Mouse (Mus musculus): ENCODE results near the gene Spib. TPM values are rescaled to one million over a fixed set of nuclear protein-coding genes. Genes with fewer than 3 reads are reported as not detected.

The Spib gene
- total RNA-seq, 2 experiments from 2014 or later, result 1.7 to 1.9 TPM

DNA sequence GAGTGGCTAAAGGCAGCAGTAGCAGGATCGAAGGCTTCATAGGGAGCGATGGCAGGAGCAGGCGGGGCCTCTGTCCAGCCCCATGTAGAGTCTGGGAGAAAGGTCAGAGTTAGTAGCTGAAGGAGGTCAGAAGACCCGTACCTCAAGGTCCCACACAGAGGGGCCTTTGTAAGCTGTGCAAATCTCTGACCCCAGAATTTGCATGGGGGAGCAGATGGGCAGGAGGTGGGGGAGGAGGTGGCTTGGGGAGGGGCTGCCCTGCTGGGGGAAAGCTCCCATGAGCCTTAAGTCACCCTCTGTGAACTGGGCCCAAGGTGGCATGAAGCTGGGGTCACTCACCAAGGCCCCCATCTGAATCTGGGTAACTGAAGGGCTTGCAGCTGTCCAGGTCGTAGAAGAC, 2.4 kb downstream of the Spib start:
- no peak for ATAC-seq (replicated peaks; ENCODE audit: low FRiP score, poor library complexity, severe bottlenecking)

DNA sequence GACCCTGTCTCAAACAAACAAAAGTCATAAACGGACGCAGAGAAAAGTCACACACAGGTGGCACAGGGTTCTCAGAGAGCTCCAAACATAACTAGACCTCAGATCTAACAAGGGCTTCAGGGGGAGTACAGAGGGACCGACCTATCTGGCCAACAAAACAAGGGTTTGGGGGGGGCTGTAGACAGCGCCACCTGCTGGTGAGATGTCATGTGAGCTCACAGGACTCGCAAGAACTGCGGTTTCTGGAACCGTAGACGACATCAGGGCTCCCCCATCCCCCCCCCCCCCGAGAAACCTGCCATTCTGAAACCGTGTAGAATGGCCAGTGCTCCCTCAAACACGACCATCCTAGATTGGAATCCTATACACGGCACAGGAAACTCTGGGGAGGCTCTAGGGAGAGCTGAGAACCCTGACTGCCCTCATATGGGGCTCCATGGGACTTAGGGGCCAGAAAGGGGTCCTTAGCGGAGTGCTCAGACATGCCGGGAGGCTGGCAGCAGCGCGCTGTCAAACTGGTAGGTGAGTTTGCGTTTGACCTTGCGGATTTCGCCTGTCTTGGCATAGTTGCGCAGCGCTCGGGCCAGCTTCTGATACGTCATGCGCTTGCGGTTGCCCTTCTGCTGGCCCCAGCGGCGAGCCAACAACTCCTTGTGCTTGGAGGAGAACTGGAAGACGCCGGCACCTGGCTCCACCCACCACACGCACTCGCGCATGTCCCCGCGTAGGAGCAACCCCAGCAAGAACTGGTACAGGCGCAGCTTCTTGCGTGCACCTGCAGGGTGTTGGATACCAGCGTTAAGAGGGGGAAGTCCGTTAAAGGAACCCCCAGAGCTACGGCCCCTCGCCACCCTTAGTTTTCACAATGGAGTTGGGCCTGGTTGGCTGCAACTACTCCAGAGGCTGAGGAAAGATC, 4.1 kb downstream of the Spib start:
- ATAC-seq (replicated peaks; ENCODE audit: low FRiP score, poor library complexity, severe bottlenecking), result no peak

DNA sequence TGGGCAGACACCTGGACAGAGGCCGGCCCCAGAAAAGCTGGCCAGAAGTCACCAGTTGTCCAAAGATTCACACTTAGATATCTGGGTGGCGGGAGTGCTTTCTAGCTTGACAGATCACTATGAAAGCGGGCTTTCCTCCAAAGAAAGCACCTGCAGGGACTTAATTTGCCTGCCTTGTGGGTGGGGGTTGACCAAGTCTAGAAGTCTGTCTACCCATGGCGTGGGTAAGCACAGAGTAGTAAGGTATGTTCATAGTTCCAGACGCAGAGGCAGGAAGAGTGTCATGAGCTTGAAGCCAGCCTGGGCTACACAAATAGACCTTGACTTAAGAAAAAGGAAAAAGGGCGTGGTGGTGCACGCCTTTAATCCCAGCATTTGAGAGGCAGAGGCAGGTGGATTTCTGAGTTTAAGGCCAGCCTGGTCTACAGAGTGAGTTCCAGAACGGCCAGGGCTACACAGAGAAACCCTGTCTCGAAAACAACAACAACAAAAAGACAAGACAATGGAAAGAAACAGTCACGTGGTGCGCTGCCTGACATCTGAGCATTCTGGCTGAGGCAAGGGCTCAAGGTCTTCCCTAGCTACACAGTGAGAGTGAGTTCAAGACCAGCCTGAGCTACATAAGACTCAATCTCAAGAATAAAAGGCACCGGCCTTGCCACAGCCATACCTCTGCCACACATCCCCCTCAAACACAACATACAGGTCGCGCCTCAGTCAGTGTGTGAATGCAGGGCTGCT, 5.3 kb downstream of the Spib start:
- ATAC-seq (replicated peaks; ENCODE audit: low FRiP score, poor library complexity, severe bottlenecking), result no peak

DNA sequence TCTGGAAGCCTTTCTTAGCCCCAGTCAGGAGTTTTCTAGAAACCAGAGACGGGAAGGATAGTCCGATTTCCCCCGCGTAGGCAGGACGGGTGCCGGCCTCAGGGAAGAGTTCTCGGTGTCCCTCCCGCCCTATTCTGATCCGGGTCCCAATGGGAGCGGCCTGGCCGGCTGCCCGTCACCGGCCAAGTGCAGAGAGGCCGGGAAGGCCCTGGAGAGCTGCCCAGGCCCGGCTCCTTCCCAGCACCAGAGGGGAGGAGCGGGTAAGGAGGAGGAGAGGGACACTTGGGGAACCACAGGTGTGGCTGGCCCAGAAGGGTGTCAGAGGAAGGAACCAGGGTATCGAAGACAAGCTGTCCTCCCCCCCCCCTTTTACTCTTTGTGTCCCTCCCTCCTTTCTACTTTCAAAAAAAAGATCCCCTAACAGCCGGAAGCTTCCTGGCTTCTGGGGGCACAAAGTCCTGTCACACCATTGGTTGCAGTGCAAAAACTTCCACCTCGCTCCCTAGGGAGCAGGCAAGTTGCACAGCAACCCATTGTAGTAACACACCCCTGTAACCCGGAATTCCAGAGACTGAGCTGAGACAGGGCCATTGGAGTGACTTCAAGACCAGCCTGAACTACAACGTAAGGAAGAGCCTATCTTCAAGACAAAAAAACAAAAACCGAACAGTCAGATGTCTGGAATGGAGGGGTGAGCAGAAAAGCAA, 6.6 kb downstream of the Spib start:
- no peak for ATAC-seq (replicated peaks; ENCODE audit: low FRiP score, poor library complexity, severe bottlenecking)

DNA sequence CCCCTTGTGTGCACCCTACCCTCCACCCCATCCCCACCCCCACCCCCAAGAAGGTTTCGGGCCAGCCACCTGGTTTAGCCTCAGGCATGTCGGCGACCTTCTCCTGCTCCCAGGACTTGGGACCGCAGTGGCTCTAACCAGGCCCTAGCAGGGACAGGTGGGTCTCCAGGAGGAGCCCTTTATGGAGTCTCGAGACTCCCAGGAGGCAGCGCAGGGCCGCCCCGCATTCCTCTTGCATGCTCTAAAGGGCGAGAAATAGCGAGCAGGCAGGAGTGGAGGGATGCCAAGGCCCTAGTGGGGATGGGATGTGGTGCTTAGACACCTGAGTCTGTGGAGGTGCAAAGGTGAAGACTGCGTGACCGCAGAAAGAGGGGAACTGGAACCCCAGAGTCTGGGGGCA, 7.4 kb downstream of the Spib start, which contains the start of gene Mybpc2:
TSS of gene Mybpc2 (minus strand) at position 155 of the 400 bp plus-strand sequence.
- ATAC-seq (replicated peaks; ENCODE audit: low FRiP score, poor library complexity, severe bottlenecking), result no peak

DNA sequence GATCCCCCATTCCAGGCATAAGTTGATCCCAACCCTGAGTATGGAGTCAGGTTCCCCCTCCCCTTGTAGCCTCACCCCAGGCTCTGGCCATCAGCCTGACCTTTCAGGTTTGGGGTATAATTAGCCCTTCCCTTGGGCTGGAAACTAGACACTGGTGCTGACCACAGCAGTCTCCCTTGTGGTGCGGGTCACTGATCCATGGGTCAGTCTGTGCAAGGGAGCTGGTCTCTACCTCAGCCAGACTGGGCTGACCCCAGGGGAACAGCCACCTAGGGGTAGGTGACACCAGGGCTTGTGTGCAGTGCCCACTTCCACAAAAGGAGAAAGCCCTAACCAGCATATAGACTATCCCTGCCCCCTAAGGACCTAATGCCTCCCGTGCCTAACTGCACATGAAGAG, 8.8 kb downstream of the Spib start:
- no peak for ATAC-seq (replicated peaks; ENCODE audit: low FRiP score, poor library complexity, severe bottlenecking)

DNA sequence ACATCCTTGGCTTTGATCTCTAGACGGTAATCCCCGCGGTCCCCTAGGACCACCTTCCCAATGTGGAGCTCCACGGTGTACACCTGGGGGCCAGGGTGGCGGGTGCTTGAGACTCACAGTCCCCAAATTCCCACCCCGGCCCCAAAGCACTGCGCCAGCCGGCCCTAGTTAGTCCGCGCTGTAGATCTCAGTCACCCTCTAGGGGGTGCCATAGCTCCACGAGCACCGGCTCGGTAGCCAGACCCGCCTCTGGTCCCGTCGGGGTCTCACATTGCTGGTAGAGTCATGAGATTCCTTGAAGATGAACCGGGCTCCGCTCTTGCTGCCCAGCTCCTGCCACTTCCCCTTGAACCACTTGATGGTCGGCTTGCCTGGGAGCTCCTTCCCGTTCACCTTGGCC, 10.2 kb downstream of the Spib start:
- peak; percentile 22; the same call in 1 of the 2 replicates for ATAC-seq (replicated peaks; ENCODE audit: low FRiP score, poor library complexity, severe bottlenecking)

DNA sequence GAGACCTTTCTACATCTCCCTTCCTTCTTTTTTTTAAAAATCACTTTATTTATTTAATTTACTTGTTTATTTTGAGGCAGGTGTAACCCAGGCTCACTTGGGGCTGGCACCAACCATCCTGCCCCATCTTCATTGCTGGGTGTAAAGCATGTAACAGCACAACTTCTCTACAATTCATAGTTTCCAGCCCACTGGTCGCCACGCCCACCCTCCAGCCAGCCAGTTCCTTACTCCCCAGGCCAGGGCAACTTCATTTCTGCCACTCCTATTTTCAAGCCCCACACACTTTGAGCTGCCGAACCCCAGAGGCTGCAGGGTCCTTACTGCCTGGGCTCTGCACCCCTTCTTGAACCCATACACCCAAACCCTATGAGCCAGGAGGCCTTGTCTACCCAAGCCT, 10.9 kb downstream of the Spib start:
- ATAC-seq (replicated peaks; ENCODE audit: low FRiP score, poor library complexity, severe bottlenecking), result no peak

DNA sequence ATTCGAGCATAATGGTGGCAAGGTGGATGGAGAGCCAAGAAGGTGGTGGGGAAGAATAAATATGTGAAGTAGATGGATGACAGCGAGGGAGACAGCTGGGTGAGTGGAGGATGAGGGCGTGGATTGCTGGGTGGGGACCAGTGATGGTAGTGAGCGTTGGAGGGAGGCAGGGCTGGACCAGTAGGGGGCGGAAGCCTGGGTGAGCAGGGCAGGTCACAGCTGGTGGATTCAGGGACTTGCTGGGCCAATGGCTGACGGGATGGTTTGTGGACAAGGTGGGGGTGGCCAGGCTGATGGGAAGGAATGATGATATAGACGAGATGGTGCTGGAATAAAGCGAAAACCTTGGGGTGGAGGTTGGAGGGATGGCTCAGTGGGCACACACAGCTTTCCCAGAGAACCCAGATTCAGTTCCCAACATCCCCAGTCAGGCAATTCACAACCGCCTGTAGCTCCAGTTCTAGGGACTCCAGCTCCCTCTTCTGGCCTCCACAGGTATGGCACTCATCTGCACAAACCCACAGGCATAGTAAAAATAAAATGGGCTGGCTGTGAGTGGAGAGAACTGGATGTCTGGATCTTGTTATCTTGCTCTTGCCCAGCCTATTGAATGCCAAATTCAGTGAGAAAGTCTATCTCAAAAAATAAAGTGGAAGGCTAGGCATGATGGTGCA, 12.5 kb downstream of the Spib start:
- peak; percentile 52 for ATAC-seq (replicated peaks; ENCODE audit: low FRiP score, poor library complexity, severe bottlenecking)

DNA sequence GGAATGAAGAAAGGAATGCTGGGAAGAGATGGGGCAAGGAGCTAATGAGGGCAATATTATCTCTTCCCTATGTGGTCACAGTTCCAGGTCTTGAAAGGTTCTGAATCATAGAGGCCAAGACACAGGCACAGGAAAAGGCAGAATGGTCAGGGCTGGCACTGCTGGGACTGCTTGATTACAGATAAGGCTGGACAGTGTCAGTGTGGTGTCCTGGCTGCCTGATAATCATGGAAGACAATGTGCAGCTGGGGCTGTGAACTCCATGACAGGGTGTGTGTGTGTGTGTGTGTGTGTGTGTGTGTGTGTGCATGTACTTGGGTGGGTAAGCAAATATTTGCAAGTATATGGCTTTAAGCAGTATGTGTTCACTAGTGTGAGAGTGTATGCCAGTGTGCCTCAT, 24.4 kb downstream of the Spib start:
- ATAC-seq (replicated peaks; ENCODE audit: low FRiP score, poor library complexity, severe bottlenecking), result no peak

DNA sequence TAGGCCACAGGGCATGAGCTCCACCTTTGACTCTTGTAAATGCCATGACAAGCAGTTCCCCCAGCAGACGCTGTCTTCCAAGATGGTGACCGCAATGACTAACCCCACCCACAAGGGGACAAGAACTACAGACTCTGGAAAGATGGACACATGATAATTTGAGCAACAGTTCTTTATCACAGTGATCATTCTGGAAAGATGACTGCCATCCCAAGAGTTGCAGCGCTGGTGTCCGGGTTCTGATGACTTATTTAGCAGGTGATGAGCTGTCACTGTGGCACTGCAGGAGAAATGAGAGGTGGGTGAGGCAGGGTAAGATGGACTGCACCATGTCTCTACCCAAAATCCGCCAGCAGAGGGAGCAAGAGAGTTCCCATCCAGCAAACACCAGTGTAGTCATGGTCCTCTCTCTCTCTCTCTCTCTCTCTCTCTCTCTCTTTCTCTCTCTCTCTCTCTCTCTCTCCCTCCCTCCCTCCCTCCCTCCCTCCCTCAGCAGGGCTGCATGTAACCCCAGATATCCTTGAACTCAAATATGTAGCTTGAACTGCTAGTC, 30.2 kb downstream of the Spib start:
- ATAC-seq (replicated peaks; ENCODE audit: low FRiP score, poor library complexity, severe bottlenecking), result peak; percentile 66

DNA sequence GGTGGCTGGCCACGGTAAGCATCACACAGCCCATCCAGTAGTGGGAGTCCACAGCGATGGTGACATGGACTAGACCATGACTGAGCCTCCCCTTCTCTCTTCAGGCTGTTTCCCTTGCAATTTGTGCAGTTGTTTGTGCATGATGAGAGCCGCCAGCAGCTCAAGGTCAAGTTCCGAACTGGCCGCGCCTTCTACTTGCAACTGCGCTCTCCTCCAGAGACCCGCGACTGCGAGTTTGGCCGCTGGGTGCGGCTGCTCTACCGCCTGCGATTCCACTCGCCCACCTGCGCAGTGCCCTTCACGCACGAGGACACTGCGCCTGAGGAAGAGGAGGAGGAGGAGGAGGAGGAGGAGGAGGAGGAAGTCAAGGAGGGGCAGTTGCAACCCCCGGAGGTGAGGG, 31.8 kb downstream of the Spib start:
- ATAC-seq (replicated peaks; ENCODE audit: low FRiP score, poor library complexity, severe bottlenecking), result no peak

DNA sequence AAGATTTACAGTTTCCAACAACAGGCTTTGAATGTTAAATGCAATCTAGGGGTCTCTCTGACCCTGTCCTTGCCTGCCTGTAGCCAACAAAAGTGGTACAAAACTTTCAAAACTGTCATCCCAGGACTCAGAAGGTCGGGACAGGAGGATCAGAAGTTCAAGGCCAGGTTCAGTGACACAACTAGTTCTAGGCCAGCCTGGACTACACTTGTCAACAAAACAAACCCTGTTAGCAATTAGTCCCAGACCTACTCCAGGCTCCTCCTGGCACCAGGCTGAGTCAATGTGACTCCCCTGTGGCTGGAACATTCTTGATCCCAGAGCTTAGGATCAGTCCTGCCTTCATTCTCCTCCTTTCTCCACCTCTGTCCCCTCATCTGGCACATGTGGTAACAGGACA, 32.9 kb downstream of the Spib start:
- no peak for ATAC-seq (replicated peaks; ENCODE audit: low FRiP score, poor library complexity, severe bottlenecking)

DNA sequence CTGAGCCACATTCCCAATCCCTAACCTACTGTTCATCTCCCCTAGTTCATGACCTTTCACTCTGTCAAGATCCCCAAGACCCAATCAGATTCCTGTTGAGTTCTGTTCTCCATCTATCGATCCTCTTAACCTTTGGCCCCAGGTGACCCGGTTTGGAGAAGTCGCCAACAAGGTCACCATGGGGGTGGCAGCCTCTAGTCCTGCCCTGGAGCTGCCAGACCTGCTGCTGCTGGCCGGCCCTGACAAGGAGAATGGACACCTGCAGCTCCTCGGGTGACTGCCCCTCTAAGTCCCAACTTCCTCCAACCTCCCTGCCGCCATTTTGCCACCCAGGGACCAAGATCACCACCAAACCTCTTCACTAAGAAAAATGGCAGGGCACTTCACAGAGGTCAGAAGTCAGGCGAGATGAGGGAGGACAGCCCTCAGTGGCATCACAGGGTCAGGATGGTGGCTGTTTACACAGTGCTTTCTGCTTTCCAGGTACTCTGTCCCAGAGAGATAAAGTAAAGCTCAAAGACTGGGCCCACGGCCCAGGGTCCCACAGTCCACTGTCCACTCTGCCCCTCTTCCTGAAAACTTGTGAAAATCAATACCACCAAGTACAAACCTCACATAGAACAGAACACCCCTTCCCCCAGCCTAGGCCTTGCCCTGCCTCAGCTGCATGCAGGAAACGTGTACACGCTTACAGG, 34.4 kb downstream of the Spib start:
- ATAC-seq (replicated peaks; ENCODE audit: low FRiP score, poor library complexity, severe bottlenecking), result no peak

DNA sequence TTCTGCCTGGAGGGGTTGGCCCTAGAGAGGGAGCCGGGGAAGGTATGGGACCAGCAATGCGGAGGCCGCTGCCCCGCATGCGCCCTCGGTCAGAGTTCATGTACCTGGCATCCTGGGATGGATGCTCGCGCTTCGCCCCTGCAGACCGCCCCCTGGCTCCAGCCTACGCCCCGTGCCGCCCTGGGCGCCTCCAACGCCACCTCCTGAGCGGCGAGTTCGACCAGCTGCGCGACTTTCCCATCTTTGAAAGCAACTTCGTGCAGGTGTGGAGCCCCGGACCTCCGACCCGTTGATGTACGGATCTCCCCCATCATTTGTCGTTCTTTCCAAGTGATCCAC, 35.1 kb downstream of the Spib start:
- ATAC-seq (replicated peaks; ENCODE audit: low FRiP score, poor library complexity, severe bottlenecking), result peak; percentile 65

DNA sequence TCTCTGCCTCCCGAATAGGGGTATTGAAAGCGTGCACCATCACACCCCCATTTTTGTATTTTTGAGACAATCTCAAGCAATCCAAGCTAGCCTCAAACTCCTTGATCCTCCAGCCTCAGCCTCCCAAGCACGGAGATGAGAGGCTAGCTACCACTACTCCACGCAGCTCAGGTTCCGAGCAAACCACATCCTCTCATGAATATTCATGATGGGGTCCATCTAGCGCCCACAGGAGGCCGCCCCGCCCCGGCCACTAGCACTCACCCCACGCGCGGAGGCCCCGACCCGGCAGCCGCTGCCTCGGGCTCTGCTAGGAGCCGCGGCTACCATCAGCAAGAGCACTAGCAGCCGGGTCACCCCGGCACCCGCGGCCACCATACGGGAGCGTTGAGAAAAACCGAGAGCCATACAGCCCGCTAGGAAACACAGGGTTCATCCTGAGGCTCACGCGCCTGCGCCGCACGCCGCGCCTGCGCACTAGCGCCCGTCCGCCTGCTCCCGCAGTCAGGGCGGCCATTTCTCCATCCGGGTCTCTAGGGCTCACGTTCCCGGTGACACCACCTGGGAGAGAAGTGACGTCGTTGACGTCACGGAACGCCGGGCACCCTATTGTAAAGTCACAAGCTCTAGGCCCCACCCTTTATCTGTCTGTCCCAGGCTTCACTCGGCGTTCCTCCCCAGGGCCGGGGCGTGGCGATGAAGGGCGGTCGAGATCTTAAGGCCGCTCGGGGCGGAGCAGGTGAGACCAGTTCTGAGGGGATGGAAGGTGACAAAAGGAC, 35.7 kb downstream of the Spib start, which contains the start of the genes Emc10 and Fam71e1:
TSS of gene Emc10 (minus strand) at position 538 of the 779 bp plus-strand sequence.
TSS of gene Fam71e1 (plus strand) at position 590 of the 779 bp plus-strand sequence.
- peak; percentile 89 for ATAC-seq (replicated peaks; ENCODE audit: low FRiP score, poor library complexity, severe bottlenecking)

DNA sequence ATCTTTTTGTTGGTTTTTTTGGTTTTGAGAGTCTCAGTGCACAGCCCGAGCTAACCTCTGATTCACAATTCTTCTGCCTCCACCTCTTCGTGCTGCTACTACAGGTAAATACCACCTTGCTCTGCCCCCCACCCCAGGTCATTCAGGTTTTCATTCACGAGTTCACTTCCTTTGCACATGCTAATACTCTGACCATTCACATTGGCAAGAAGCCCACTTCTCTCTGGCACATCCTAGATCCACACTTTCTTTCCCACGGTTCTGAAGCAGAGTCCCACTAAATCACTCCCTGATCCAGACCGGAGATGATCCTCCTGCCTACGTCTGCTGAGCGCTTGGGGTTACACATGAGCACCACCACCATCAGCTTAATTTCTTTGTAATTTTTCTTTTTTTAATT, 36.8 kb downstream of the Spib start:
- no peak for ATAC-seq (replicated peaks; ENCODE audit: low FRiP score, poor library complexity, severe bottlenecking)

DNA sequence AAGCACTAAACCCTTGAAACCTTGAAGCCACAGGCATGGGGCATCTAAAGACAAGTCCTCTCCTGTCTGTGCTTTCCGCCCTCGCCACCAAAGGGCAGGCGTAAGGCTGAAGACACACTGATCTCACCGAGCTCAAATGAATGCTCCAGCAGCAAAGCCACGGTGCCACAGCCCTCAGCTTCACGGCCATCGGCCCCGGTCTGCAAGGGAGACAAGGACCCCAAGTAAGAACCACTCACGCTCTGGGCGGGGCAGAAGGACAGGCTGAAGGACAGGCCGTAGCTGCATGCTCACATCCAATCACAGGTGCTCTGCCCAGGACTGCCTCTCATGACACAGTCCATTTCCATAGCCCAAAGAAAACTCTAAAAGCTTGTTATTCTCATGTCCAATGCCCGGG, 37.2 kb downstream of the Spib start:
- no peak for ATAC-seq (replicated peaks; ENCODE audit: low FRiP score, poor library complexity, severe bottlenecking)

Measured in erythroblast, adult 5-6 weeks (primary cell).